ENCODE assay signal across 22 mouse cellular contexts in genomic region chr12:84910066-84910465, GRCm38 (mm10). TPM values are rescaled to one million over a fixed set of nuclear protein-coding genes. Genes with fewer than 3 reads are reported as not detected.
A peak's percentile ranks its signal among the peaks of the same experiment; 100 is the strongest.
DNase-seq lines count a peak whose midpoint lies in the region; ATAC-seq and TF ChIP-seq lines count a peak whose summit lies in the region.
"Had no signal": no experiment of that assay in that cellular context is flagged by ENCODE, and none has a peak within 500 bp of the region (broad histone marks: within the 10 kb centered on the region; RNA-seq: fewer than 3 reads in every experiment).

No protein-coding gene starts in this region.

- 94% methylated on average over 4 of the region's 4 CpGs for WGBS in hindbrain, embryonic 13.5 days

- ATAC-seq in hindbrain, embryonic 13.5 days (ENCODE audit: low FRiP score) = no peak
- ATAC-seq: CD4-positive, CD25-positive, alpha-beta regulatory T cell, adult 4 months; forebrain, embryonic 16.5 days; hindbrain, postnatal 0 days had no signal

- no peaks in the 10 kb centered on the region for H3K9me3 ChIP-seq in hindbrain, embryonic 13.5 days
- H3K9me3 ChIP-seq: embryonic facial prominence, embryonic 12.5 days; G1E; heart, embryonic 10.5 days; hindbrain, embryonic 12.5 days had no signal

- peaks cover 2% of the 10 kb centered on the region for H3K36me3 ChIP-seq in hindbrain, embryonic 13.5 days
- H3K36me3 ChIP-seq: embryonic facial prominence, embryonic 12.5 days; heart, embryonic 10.5 days; hindbrain, embryonic 12.5 days had no signal

- H3K4me2 ChIP-seq in hindbrain, embryonic 13.5 days = no peak overlapping the region
- H3K4me2 ChIP-seq: embryonic facial prominence, embryonic 12.5 days; hindbrain, embryonic 12.5 days had no signal

- TF ChIP-seq CTCF in left cerebral cortex, adult 2 months (IDR thresholded peaks at IDR 0.05) = no peak

- intact Hi-C loops in left cerebral cortex, postnatal 4 days (cut with DNase I) = no loop called here
- intact Hi-C loops in left cerebral cortex, adult 2 months (cut with DNase I) = no loop called here

- peak; percentile 36 for DNase-seq in left cerebral cortex, postnatal 4 days
- DNase-seq in left cerebral cortex, adult 2 months (ENCODE audit: extremely low spot score in 1 of 2, low spot score in 2 of 2) = no peak
- DNase-seq in cerebellum, adult 11-12 months = peak; percentile 81
- peak; percentile 80 for DNase-seq in cerebellum, adult 9-10 months
- peak; percentile 80 to 82 for DNase-seq in cerebellum, postnatal 25 days
- no peak for DNase-seq in lung, postnatal 10 days
- no peak for DNase-seq in urinary bladder, postnatal 14 days (ENCODE audit: low spot score)
- DNase-seq: adrenal gland, postnatal 10 days; B cell, adult 2 months; gastrocnemius, postnatal 10 days; heart, adult 18-20 months; heart, postnatal 10 days; heart, postnatal 4 days had no signal

- H3K4me3 ChIP-seq in left cerebral cortex, adult 2 months = no peak overlapping the region
- no peak overlapping the region for H3K4me3 ChIP-seq in hindbrain, embryonic 13.5 days
- H3K4me3 ChIP-seq: embryonic facial prominence, embryonic 12.5 days; heart, embryonic 10.5 days; hindbrain, embryonic 12.5 days had no signal

- H3K27ac ChIP-seq in left cerebral cortex, adult 2 months = no peak overlapping the region
- no peak overlapping the region for H3K27ac ChIP-seq in hindbrain, embryonic 13.5 days
- H3K27ac ChIP-seq: embryonic facial prominence, embryonic 12.5 days; heart, embryonic 10.5 days; hindbrain, embryonic 12.5 days; hindbrain, postnatal 0 days had no signal

- no peaks in the 10 kb centered on the region for H3K27me3 ChIP-seq in hindbrain, embryonic 13.5 days
- H3K27me3 ChIP-seq: embryonic facial prominence, embryonic 12.5 days; hindbrain, embryonic 12.5 days had no signal

- peaks cover 15% of the 10 kb centered on the region for H3K4me1 ChIP-seq in hindbrain, embryonic 13.5 days (replicated peaks)

- H3K9ac ChIP-seq in hindbrain, embryonic 13.5 days = no peak overlapping the region
- H3K9ac ChIP-seq: embryonic facial prominence, embryonic 12.5 days; hindbrain, embryonic 12.5 days had no signal

RNA-seq across cellular contexts. Expression of gene Ltbp2, which starts 33.7 kb away (rescaled TPM):
- under 1 TPM; 0.42 to 0.54 TPM for total RNA-seq in left cerebral cortex, postnatal 4 days (2021)
- under 1 TPM; 0.45 to 0.94 TPM for total RNA-seq in left cerebral cortex, adult 2 months (2021)
- 0.14 and 0.31 TPM in 2 replicates for polyA plus RNA-seq in hindbrain, embryonic 13.5 days (2015; fragmentation: Nextera tagmentation; extraction: Ambion mirVana)
- polyA plus RNA-seq: CD4-positive, CD25-positive, alpha-beta regulatory T cell, adult 4 months; forebrain, embryonic 11.5 days; G1E had no signal

Comparison
In these comparisons a context has a peak if more than half of its experiments do, and no peak if none do; other contexts are left out.
1. DNase-seq: peak in left cerebral cortex, postnatal 4 days (single experiment), cerebellum, adult 11-12 months (single experiment), cerebellum, adult 9-10 months (single experiment) and cerebellum, postnatal 25 days (2 of 2); none in left cerebral cortex, adult 2 months (0 of 2), lung, postnatal 10 days (single experiment) and urinary bladder, postnatal 14 days (single experiment).